Mouse (Mus musculus) bone marrow macrophage, adult 2 months (primary cell): ENCODE results near the gene Anxa5.

Experiments used
- CTCF ChIP-seq: IDR thresholded peaks from 2 replicates; pipeline ENCODE4 v1.5.1; 2012; ENCODE audit warnings: low read depth, mild to moderate bottlenecking, low read length, moderate library complexity
- POLR2A ChIP-seq: IDR thresholded peaks from 2 replicates; pipeline ENCODE4 v1.6.1; 2012; ENCODE audit warnings: mild to moderate bottlenecking, low read depth, low read length, borderline replicate concordance

GRCm38 (mm10) chr3:36489590-36489910 lies 13.9 kb upstream of the Anxa5 start:
- TF ChIP-seq CTCF (no peak), POLR2A (no peak)
